Mouse (Mus musculus): ENCODE results near the gene Scamp4.

Gene Scamp4

GRCm38 (mm10) chr10:80653156-80653720 lies 50.6 kb downstream of the Scamp4 start:
- DNase-seq (ENCODE audit: low spot score): no peak

DNA sequence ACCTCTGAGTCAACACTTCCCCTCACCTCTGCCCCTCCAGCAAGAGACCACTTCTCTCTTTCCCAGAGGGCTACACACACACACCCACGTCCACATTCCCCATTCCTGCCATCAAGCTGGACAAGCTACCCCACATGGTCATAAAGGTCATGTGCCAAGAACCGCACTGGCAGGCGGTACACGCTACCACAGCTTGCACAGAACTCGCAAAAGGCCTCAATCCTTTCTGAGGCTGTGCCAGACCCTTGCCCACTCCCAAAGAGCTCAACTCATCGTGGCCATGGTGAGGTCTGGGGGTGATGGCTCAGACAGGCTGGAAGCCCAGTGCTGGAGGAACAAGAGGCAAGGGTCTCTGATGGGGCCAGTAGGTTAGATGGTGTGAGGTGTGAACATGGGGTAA lies 52.2 kb downstream of the Scamp4 start:
- no peak for DNase-seq (ENCODE audit: low spot score)

DNA sequence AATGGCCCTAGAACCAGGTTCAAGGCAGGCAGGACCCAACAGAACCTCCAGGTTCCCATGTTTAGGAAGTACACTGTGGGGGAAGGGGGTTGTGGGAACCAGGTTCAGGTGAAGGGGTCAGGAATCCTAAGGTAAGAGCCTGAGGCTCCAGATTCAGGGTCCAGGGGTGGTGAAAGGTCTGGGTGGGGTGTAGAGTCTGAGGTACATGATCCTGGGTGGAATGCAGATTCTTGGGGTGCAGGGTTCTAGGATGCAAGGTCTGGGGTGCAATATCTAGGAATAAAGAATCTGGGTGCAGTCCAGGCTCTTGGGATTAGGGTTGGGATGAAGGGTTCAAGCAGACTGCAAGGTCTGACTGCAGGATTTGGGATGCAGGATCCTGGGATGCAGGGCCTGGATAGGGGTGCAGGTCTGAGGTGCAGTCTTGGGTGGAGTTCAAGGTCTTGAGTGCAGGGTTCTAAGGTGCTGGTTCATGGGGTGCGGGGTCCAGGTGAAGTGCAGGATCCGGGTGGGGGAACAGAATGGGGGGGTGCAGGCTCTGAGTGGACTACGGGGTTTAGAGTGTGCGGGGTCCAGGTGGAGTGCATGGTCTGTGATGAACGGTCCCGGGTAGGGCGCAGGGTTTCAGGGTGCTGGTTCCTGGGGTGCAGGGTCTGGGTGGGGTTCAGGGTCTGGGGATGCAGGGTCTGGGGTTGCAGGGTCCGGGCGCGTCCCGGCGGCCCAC lies 52.9 kb downstream of the Scamp4 start:
- no peak for DNase-seq (ENCODE audit: low spot score)

- peak; percentile 96 for DNase-seq (ENCODE audit: low spot score)
Measured at GRCm38 (mm10) chr10:80656130-80656862, 53.6 kb downstream of the Scamp4 start.

GRCm38 (mm10) chr10:80656863-80657623 lies 54.4 kb downstream of the Scamp4 start, which contains the start of gene Btbd2:
Gene Btbd2 (minus strand): TSS chr10:80657071.
- no peak for DNase-seq (ENCODE audit: low spot score)

- no peak for DNase-seq (ENCODE audit: low spot score)
Measured at GRCm38 (mm10) chr10:80658194-80658840, 55.6 kb downstream of the Scamp4 start.

DNA sequence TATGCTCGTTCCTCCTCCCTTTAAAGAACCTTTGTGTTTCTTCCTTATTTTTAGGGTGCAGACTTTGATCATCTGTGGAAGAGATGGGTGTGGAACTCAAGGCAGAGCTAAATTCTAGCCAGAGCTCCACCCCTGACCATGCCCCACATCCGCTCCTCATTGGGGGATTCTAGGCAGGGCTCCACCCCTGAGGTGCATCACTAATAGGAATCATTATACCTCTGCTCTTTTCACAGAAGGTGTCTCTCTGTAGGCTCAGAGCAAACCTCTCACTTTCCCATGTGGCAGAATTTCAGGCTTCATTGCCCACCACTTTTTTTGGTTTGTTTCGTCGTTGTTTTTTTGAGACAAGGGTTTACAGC lies 56.1 kb downstream of the Scamp4 start:
- no peak for DNase-seq (ENCODE audit: low spot score)

- DNase-seq (ENCODE audit: low spot score): peak; percentile 85
Measured at GRCm38 (mm10) chr10:80659213-80659612, 56.5 kb downstream of the Scamp4 start.

- DNase-seq (ENCODE audit: low spot score): no peak
Measured at GRCm38 (mm10) chr10:80661149-80661548, 58.5 kb downstream of the Scamp4 start.

GRCm38 (mm10) chr10:80663485-80664196 lies 61.0 kb downstream of the Scamp4 start:
- no peak for DNase-seq (ENCODE audit: low spot score)

DNA sequence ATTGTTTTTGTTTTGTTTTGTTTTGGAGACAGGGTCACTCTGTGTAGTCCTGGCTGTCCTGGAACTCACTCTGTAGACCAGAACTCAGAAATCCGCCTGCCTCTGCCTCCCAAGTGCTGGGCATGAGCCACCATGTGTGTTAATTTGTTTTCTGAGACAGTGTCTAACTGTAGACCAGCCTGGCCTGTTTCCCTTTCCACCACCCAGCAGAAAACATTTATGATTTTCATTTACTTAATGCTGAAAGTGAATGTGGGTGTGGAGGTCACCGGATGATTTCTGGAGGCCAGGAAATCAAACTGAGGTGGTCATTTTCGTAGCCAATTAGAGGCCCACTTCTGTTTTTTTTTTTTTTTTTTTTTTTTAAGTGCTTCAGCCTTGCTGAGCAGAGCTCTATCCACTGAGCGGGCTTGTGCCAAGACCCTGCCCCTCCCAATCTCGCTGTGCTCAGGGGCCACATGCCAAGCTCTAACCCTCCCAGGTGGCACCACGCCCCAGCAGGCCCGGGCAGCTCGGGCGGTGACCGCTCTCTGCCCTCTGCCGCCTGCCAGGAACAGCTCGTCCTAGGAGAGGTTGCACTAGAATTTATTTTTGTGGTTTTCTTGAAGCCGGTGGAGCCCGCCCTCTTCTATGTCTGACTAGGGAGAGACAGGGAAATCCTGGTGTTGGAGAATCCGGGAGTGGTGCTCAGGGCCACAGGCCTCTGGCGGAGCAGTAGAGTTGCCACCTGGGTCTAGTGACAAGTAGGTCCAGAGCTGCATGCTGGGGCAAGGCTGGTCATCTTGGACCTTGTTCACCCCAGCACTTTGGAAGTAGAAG lies 61.7 kb downstream of the Scamp4 start:
- no peak for DNase-seq (ENCODE audit: low spot score)

DNA sequence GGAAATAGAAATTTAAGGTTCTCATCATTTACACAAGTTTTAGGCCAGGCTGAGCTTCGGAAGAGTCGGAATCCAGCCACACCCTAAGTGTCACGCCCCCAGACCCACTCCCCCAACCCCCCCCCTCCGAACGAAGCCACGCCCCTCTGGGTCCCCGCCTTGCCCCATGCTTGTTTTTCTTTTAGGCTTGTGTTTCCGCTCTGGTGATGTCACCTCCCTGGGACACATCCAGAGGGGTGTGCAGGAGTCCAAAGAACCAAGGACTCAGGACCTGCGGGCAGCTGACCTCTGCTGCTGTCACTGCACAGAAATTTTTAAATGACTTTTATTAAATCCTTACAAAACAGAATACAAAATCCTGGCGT lies 62.3 kb downstream of the Scamp4 start:
- DNase-seq (ENCODE audit: low spot score): no peak

All from layer of hippocampus, adult 11-12 months (tissue).